Mouse (Mus musculus) lung, postnatal 4 days (tissue): ENCODE measurements around the gene Gpr83.

ENCODE experiments used
- DNase-seq, 2 experiments: peaks; one replicate each; pipeline ENCODE4 v3.0.0; 2021

Gene Gpr83

DNA sequence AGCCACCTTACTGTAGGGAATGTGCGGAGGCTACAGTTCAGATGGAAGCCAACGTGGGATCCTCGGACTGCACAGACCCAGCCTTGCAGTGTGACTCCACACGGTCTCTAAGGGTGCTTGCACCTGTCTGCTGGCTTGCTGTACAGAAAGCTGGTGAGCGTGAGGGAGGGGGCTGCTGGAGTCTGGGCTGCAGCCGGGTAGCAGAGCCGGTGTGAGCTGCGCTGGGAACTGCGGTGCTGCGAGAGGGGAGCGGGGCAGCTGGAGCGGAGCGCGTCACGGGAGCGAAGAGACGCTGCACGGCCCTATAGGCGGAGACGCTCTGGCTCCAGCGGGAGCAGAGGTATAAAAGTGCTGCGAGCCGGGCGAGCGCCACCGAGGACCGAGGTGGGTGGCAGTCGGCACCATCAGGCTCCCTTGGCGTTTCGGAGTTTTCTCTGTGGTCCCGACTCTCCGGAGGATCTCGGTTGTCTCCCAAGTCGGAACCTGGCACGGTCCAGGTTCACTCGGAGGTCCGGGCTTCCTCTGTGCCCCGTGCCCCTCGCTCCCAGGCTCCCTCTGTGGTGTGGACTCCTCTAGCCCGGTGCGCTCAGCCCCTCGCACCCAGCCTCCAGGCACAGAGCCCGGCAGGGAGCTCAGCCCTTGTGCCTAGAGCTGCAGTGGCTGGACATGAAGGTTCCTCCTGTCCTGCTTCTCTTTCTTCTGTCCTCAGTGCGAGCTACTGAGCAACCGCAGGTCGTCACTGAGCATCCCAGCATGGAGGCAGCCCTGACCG lies at the start of gene Gpr83:
Gene Gpr83 (plus strand): TSS at position 343 of the 772 bp plus-strand sequence.
- peak in 1 of 2 experiments; percentile 9 for DNase-seq

DNA sequence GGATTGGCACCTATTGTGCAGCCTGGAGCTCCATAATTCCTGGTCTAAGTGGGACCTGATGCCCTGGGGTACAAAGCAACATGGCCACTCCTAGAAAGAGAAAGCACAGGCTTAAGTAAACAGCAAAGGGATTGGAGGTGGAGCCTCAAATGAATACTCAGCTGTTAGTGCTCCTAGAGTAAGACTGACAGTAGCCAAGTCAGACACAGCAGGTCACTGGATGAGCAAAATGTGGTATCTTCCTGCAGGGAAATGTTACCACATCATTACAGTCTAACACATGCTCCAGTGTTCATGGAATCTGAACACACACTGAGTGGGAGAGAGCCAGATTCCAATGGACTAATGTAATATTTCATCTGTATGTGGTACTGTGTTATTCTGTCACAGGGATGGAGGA lies 38.6 kb upstream of the Gpr83 start:
- no peak for DNase-seq

DNA sequence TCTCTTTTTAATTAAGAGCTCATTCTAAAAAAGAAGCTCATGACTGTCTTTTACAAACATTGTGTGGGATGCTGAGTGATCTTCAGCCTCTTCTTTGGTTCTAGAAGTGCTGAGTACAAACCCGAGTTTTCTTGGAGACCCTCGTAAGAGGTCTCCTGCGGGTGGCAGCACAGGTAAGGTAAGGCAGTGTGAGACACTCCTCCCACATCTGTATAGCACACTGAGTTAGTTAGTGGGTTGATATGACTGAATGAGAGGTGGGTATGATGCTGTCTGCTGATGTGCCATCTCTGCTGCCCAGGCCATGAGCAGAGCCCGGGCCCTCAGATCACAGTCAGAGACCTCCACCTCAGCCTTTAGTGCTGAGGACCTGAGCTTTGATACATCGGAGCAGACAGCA lies 35.2 kb upstream of the Gpr83 start:
- DNase-seq = no peak

DNA sequence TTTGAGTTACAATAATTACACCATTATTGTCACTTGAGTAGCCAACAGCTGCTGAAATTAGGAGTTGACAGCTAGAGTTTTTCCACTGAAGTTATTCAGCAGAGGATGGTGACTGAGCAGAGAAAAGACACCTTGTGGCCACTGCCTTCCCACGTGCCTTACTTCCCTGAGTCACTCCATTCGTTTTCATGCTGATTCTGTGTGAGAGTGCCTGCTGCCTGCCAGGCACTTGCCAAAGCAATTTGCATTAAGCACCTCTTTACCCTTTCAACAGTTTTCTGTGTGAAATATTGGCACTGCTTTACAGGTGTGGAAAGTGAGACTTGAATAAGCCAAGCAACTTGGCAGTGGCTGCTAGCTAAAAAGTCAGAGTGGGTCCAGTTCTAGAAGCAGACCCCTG lies 32.1 kb upstream of the Gpr83 start:
- DNase-seq = peak in 1 of 2 experiments; percentile 33

DNA sequence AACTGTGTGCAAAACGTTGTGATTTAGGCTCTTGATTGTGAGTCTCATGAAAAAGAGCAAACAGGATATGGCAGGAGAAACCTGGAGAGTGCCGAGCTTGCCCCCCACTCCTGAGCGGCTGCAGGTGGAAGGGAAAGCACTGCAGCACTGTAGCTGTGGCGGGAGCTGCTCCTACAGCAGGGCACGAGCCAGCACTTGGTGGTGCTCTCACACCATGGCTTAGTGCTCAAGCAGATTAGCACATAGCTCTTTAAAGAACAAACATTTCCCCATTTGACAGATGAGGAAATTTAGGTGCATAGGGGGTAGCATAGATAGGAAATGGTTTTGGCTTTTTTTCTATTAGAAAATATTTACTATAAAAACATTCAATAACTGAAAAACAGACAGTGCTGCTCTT lies 28.0 kb upstream of the Gpr83 start:
- no peak for DNase-seq

DNA sequence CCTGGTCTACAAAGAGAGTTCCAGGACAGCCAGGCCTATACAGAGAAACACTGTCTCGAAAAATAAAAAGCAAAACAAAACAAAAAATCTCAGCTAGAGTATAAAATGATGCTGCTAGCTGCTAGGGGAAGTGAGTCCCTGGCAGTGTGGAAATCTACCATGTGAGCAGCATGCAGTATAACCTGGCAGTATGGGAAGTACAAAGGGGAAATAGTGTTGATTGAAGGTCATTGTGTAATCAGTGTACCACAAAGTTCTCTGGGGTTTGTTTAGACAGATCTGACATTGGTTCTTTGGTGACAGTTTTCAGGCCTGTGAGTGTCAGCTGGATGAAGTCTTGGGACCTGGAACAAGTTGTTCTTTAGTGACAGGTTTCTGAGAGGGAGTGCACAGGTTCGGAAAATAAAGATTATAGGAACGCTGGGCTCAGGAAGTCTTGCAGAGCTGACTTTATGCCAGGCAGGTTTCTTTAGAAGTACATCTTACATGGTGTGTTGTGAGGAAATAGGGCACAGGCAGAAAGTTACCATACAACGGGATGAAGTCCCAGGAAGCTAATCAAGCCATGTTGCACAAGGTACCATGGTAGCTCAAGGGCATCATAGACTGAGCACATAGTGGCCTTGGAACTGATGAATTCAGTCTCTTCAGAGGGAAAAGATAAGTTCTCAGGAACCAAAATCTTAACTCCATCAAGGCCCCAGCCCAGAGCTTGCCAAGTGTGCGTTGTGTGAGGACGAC lies 24.5 kb upstream of the Gpr83 start:
- DNase-seq = no peak

DNA sequence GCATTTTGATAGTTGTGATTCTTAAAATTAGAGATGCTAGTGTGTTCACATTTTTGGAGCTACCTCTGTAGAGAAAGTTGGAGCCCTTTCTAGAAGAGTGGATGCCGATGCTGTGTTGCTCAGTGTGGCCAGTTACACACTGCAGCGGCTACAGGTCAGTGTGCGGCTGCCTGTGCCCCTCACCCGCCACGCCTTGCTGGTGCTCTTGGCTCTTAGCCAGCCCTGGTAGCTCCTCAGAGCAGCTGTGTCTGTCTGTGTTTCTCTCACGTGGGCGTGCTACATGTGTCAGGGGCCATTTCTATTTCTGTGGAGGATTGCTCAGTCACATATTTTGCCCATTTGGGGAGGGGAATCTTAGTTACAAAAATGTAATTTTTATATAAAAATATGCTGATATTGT lies 20.5 kb upstream of the Gpr83 start:
- peak; percentile 13 to 57 for DNase-seq

DNA sequence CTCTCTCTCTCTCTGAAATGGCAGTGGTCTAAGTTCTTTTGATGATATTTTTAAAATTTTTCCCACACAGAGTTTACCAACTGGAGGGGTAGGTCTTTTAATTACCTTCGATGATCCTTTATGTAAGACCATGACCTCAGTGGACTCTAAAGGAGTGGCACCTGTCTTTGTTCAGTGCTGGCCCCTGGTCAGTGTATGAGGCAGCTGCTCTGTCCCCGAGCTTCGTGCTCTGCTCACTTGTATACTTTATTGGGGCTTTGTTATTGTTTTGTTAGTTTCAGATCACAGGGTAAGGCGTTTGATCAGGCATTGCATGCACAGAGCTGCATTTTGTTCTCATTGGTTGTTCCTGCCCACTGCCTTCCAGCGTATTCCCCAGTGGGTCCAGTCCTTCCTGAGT lies 20.0 kb upstream of the Gpr83 start:
- DNase-seq = no peak

DNA sequence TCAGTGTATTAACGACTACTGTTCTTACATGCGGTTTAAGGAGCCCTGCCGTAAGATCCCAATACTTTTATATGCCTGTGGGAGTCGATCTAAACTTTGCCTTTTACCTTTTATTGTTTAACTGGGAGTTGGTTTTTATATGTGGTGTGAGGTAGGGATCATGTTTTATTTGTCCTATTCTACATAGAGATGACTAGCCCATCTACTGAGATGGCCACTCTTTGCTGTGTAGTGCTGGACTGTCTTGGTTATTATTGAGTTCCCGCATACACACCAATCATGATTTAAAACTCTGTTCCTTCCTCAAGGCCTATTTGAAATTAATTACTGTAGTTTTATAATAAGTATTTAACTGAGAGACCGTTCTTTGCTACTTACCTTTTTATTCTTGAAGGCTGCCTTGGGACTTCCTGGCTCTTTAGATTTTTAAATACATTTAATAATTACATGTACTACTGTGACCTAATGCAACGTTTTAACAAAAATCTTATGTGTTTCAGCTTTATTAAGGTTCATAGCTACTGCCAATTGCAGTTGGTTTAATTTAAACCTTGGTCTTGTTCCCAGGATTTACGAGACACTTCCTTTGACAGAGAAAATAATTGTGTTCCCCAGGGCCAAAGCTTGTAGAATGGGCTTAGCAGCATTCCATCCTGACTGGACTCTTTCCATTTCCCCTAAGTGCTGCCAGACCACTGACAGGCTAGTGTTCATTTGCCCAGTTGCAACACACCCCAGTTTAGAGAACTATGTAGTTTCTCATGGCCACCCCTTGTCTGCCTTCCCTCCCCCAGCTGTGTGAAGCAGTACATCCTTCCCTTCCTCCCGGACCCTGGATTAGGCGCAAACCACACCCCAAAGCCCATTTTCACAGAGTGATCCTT lies 17.9 kb upstream of the Gpr83 start:
- peak; percentile 51 to 73 for DNase-seq

DNA sequence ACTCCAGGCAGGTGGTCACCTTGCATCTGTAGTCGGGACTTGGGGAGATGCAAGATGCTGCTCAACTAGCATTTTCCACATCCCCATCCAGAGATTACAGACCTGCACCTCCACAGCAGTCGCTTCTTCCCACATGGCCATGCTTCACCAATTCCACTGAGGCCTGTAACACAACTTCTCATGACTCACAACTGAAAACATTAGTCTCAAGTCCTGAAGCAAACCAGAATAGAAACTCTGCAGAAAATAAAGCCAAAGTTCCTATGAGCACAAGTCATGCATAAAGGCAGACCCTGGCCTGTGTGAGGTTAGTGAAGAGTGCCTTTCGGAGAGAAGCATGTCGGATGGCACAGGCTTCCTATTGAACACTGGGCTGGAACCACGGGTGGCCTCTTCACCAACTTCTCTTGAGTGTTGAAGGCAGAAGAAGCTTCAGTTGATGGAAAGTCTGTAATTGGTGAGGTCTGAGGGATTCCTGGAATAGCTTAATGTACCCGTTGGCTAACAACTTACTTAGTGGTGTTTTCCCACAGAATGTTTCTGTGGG lies 16.6 kb upstream of the Gpr83 start:
- no peak for DNase-seq

DNA sequence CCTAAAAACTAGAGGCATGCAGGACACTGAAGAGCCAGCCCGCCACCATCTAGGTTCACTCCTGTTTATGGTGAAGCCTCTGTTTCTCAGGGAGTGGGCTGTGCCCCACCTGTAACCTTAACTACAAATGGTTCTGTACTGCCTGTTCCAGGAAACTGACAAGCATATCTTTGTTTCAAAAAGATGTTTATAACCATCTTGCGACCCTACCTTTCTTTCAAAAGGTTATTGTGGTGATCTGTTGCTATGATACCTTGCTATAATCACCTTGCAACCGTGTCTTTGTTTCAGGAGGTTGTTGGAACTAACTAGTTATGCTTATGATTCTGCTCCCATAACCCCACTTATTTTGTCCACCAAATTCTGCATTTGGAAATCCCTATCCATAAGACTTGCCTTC lies 16.1 kb upstream of the Gpr83 start:
- no peak for DNase-seq

DNA sequence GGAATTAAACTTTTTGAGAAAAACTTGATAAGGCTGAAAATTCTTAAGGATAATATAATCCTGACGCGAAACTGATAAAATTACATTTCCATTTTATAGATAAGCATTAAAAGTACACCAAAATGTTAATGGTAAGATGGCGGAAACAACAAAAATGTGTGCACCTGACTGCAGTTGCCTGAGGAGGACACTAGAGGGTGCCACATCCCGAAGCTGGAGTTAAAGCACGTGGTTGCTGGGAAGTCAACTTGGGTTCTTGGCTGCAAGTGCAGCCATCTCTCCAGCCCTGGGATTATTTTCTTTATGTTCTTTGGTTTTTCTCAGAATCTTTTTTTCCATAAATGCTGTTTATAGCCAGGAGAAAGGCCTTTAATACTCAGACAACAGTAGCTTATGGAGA lies 13.6 kb upstream of the Gpr83 start:
- no peak for DNase-seq

DNA sequence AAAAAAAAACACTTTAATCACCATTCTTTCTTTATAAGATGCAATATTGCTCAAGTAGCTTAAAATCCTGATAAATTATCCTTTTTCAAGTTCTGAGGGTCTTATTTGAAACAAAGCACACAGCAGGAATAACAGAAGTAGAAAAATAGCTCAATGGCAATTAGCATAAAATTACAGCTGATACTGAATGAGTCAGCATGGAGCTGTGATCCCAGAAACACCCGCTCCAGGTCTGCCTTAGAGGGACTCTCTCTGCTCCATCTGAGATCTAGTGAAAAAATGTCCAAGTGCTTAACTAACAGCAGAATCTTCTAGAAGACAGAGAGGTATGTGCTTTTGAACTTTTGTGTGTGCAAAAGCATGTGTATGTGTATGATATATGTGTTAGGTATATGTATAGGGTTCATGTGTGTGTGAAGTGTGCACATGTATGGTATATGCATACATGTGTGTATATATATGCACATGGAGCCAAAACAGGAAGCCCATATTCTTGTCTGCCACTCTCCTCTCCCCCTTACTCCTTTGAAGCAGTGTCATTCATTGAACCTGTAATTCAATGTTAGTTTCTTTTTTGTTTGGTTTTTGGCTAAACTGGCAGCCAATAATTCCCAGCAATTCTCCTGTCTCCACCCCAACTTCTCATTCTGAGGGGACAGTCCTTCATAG lies 11.6 kb upstream of the Gpr83 start:
- no peak for DNase-seq

DNA sequence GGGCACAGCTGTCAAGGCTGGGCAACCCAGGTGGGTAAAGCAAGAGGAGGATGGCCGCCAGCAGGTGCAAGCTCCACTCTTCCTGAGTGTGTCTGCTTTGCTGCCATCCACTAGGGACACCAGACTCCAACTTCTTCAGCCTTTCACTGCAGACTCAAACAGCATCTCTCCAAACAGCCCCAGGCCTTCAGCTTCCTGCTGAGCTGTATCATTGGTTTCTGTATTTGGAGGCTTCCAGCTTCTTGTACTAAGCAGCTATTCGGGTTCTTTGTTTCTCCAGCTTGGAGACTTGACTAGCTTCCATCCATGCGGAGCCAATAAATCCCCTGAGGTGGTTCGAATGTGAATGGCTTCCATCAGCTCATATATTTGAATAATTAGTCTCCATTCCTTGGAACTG lies 5.4 kb upstream of the Gpr83 start:
- DNase-seq = no peak

DNA sequence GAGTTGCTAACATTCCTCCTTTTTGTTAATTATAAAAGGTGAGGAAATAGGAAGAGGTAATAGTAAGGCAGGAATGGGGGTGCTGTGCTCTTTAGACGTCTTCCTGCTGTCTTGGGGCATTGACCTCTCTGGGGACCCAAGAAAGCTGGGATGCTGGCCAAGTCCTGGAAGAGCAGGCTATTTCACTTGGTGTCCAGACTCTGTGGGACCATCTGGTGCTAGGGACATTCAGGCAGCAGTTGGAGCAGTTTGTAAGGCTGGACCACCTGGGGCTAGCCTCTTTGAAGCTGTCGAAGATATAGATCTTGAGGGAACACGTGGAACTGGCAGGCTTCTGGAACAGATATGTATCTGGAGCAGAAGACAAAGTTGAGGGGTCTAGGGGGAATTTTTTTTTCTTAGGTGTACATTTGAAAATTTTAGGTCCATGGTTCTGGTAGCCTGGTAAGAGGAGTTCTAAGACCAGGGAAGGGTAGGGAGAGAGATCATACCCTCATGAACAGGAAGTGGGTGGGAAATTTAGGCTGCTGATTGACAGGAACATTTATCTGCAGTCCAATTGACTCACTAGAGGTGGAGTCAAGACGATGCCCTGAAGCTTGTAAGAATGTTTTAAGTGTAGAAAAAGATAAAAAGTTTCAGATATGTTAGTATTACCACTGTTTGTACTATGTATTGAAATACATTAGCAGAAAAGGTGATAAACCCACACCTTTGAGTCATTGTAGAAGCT lies 2.9 kb upstream of the Gpr83 start:
- no peak for DNase-seq

DNA sequence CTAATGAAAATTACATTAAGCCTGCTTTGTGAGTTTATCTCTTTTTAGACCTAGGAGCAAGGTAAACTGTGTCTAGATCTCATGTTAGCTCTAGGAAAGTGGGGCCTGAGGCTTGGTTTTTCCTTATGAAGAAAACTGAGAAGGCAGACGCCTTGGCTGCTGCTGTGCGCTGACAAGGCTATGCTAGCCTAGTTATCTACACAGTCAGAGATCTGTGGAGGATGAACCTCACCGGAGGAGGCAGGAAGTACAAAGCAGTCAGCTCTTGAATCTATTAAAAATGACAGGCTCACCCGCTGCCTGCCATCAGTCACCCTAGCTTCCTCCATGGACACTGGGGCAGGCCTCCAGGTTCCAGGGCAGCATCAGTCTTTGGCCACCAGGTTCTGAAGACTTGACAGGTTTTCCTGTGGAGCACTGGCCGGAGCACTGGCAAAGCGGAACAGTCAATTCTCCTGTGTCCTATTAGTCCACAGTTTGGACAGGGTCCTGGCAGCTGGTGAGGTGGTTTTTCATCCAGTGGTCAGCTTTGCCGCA lies 1.8 kb upstream of the Gpr83 start:
- no peak for DNase-seq

DNA sequence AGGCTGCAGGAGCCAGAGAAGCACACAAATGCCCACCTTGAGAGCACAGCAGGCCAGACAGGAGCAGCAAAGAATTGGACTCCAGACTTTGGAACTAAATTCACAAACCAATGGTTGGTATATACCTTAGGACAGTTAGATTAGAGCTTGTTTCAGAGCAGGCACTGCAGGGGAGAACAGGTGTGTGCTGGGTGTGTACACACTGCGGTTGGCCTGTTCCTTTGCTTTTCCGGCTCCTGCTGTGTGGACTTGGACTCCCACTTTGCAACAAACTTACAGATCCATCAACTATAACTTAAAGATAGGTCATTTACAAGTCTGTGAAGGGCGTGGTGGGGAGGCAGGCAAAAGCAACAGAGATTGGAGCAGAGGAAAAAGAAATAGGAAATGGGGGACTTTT lies 1.2 kb upstream of the Gpr83 start:
- DNase-seq = no peak

DNA sequence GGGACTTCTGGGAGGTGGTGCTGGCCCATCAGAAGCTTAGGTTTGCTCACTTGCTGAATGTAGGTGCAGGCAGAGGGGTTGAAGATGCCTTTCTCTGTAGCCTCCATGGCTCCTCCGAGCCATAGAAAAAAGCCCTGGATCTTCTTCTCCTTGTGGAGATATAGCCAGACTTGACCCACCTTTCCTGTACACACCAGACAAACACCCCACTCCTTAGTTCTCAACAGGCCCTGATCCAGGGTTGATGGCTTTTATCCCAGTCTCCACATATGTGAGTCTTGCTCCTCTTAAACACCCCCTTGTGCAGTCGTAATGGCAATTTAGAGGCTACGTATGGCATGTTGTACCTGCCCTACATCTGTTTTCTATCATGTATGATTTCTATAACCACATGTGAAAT lies 3.1 kb downstream of the Gpr83 start:
- no peak for DNase-seq

DNA sequence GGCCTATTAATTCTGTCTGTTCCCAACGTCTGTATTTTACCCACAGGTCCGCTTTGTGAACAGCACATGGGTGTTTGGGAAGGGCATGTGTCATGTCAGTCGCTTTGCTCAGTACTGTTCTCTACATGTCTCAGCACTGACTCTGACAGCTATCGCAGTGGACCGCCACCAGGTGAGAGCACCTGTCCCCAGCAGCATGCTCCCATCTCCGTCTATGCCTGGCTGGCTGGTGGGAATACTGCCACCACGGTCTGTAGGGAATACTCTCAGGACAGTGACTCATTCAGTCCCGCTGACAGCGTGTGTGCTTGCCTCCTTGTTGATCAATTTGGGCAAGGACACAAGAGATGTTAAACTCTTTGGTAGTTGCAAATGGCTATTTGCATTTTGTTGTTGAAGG lies 4.7 kb downstream of the Gpr83 start:
- DNase-seq = no peak

DNA sequence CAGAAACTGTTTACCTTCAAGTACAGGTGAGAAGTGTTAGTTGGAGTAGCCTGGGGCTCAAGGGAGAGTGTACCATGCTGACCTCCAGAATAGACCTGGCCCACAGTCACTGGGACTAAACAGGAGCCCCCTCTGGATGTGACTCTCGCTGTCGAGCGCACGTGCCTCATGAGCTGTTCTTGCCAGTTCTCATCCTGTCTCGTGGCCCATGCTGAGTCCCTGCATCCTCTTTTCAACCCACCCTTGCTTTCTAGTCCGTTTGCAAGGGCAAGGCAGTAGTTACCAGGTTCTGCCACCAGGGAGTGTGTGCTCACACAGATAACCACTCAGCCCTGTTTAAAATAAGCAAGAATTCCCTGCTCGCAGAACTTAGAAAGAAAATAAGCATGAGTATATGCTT lies 6.9 kb downstream of the Gpr83 start:
- DNase-seq = peak; percentile 46 to 63

DNA sequence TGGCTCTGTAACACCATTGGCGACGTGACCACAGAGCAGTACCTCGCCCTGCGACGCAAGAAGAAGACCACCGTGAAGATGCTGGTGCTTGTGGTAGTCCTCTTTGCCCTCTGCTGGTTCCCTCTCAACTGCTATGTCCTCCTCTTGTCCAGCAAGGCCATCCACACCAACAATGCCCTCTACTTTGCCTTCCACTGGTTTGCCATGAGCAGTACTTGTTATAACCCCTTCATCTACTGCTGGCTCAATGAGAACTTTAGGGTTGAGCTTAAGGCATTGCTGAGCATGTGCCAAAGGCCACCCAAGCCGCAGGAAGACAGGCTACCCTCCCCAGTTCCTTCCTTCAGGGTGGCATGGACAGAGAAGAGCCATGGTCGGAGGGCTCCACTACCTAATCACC lies 8.3 kb downstream of the Gpr83 start:
- no peak for DNase-seq

DNA sequence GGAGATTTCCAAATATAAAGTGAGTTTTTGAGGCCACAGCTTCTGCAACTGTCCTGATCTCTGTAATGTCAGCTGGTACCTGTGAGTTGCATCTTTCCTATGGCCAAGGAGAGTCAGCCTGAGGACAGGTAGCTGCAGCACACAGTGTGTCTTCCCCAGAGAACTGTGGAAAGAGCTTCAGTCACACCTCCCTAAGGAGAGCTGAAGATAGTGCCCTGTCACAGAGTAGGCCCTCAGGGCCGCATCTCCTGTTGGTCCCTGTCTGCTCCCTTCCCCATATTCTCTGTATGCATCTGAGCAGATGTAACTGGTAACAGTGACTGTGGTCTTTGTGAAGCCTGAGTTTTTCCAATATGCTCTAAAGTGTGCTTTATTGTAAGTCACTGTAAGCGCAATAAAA lies 10.4 kb downstream of the Gpr83 start:
- no peak for DNase-seq
